Mouse (Mus musculus): Measurements from ENCODE around the gene Cntn1.

DNA sequence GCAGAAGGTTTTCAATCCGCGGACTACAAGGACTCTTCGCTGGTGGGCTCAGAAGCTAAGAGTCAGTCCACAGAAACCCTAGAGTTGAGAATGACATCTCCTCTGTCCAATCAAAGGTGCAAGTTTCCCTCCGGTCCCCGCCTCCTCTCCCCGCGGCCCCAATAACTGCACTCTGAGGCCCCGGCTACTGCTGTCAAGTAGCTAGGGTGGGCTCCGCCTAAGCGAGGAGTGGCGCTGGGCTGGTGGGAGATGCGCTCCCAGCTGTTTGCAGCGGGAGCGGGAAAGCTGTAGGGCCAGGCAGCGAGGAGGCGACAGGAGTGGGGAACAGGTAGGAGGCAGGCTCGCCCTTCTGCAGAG lies at the start of gene Cntn1:
- TF ChIP-seq POLR2A (IDR thresholded peaks at IDR 0.05; ENCODE audit: low read depth, low read length) (no peak), CTCF (IDR thresholded peaks at IDR 0.05; ENCODE audit: borderline replicate concordance, insufficient read depth, low read length) (0 out of 2 replicates have a peak, but pooled peaks have one; percentile 1)

All from embryonic fibroblast, embryonic 13.5 days (primary cell).